Mouse (Mus musculus) lung, embryonic 15.5 days (tissue): Measurements from ENCODE around the gene Negr1. TPM values are rescaled to one million over a fixed set of nuclear protein-coding genes. Genes with fewer than 3 reads are reported as not detected.

ENCODE experiments used
- ATAC-seq: fragments of 200-750 bp; cut with Nextera tagmentation; 2 replicates; pipeline ENCODE4 v1.8.0; 2017; ENCODE audit warnings: moderate number of reproducible peaks, borderline replicate concordance; ENCODE audit not compliant: low FRiP score, low TSS enrichment; ENCODE audit errors: extremely low read depth
- H3K27ac ChIP-seq: fragments of 300-500 bp; sonication (generic); 2 replicates; pipeline ENCODE4 v1.5.1; 2015; ENCODE audit warnings: moderate library complexity, mild to moderate bottlenecking, inconsistent platforms
- H3K27me3 ChIP-seq: fragments of 300-500 bp; sonication (generic); 2 replicates; pipeline ENCODE4 v1.6.1; 2015; ENCODE audit warnings: inconsistent platforms
- H3K36me3 ChIP-seq: fragments of 300-500 bp; sonication (generic); 2 replicates; pipeline ENCODE4 v1.6.1; 2015; ENCODE audit warnings: inconsistent platforms
- H3K4me1 ChIP-seq: fragments of 300-500 bp; sonication (generic); 2 replicates; pipeline ENCODE4 v1.6.1; 2015; ENCODE audit warnings: inconsistent platforms
- H3K4me2 ChIP-seq: fragments of 300-500 bp; sonication (generic); 2 replicates; pipeline ENCODE4 v1.6.1; 2015; ENCODE audit warnings: inconsistent platforms, mild to moderate bottlenecking, moderate library complexity
- H3K4me3 ChIP-seq: fragments of 300-500 bp; sonication (generic); 2 replicates; pipeline ENCODE4 v1.5.1; 2015; ENCODE audit warnings: mild to moderate bottlenecking, inconsistent platforms
- H3K9ac ChIP-seq: fragments of 300-500 bp; sonication (generic); 2 replicates; pipeline ENCODE4 v1.6.1; 2015; ENCODE audit warnings: inconsistent platforms
- H3K9me3 ChIP-seq: fragments of 300-500 bp; sonication (generic); 2 replicates; pipeline ENCODE4 v1.6.1; 2016; ENCODE audit warnings: inconsistent platforms
- WGBS: fragments of 180-500 bp; shearing (Covaris S2); methylation state at CpG from one replicate; pipeline ENCODE4 v1.1.7; 2015; 5-methylcytosine and 5-hydroxymethylcytosine counted together
- polyA plus RNA-seq: library from polyadenylated mRNA; unstranded; fragments of >200 nt; fragmentation: Nextera tagmentation; extraction: Ambion mirVana; gene quantifications from 2 replicates; pipeline ENCODE4 v1.2.1, GENCODE M21; 2015

The Negr1 gene
- polyA plus RNA-seq, 1 experiment from 2014 or later, result 7.5 TPM

GRCm38 (mm10) chr3:156817452-156817851, 255.9 kb downstream of the Negr1 start:
- WGBS, result 34% methylated on average over 6 of the region's 6 CpGs
- Histone ChIP-seq H3K4me2 (no peak overlapping the region), H3K9ac (no peak overlapping the region), H3K4me3 (no peak overlapping the region), H3K27ac (no peak overlapping the region), H3K36me3 (no peaks in the 10 kb centered on the region), H3K27me3 (no peaks in the 10 kb centered on the region), H3K9me3 (no peaks in the 10 kb centered on the region), H3K4me1 (no peaks in the 10 kb centered on the region)
- no peak for ATAC-seq

- Histone ChIP-seq H3K4me3 (no peak overlapping the region), H3K27ac (no peak overlapping the region), H3K27me3 (no peaks in the 10 kb centered on the region), H3K36me3 (no peaks in the 10 kb centered on the region), H3K9me3 (no peaks in the 10 kb centered on the region), H3K4me2 (no peak overlapping the region), H3K4me1 (no peaks in the 10 kb centered on the region), H3K9ac (no peak overlapping the region)
- no peak for ATAC-seq
- 74% methylated on average over 3 of the region's 3 CpGs for WGBS
These were observed 261.4 kb downstream of the Negr1 start for GRCm38 (mm10) chr3:156823039-156823438.

GRCm38 (mm10) chr3:156833920-156834319, 272.3 kb downstream of the Negr1 start:
- H3K4me2 ChIP-seq, result no peak overlapping the region
- H3K4me3 ChIP-seq, result no peak overlapping the region
- no peaks in the 10 kb centered on the region for H3K4me1 ChIP-seq
- no peaks in the 10 kb centered on the region for H3K36me3 ChIP-seq
- H3K27ac ChIP-seq, result no peak overlapping the region
- H3K27me3 ChIP-seq, result no peaks in the 10 kb centered on the region
- H3K9me3 ChIP-seq, result no peaks in the 10 kb centered on the region
- ATAC-seq, result no peak; the same call in 1 of the 2 replicates
- WGBS, result 65% methylated on average over 3 of the region's 3 CpGs
- H3K9ac ChIP-seq, result no peak overlapping the region

- no peak for ATAC-seq
These were observed 277.0 kb downstream of the Negr1 start for GRCm38 (mm10) chr3:156838550-156838949.

GRCm38 (mm10) chr3:156848385-156848784, 286.8 kb downstream of the Negr1 start:
- WGBS, result 56% methylated on average over 2 of the region's 2 CpGs
- Histone ChIP-seq H3K9me3 (no peaks in the 10 kb centered on the region), H3K9ac (no peak overlapping the region), H3K4me1 (no peaks in the 10 kb centered on the region), H3K27ac (no peak overlapping the region), H3K27me3 (no peaks in the 10 kb centered on the region), H3K36me3 (no peaks in the 10 kb centered on the region), H3K4me2 (no peak overlapping the region), H3K4me3 (no peak overlapping the region)
- ATAC-seq, result no peak

More at GRCm38 (mm10) chr3:156838550-156838949, 277.0 kb downstream of the Negr1 start:
- Histone ChIP-seq H3K27ac (no peak overlapping the region), H3K4me1 (no peaks in the 10 kb centered on the region), H3K9ac (no peak overlapping the region), H3K27me3 (no peaks in the 10 kb centered on the region), H3K4me2 (no peak overlapping the region), H3K36me3 (no peaks in the 10 kb centered on the region), H3K4me3 (no peak overlapping the region), H3K9me3 (no peaks in the 10 kb centered on the region)
- 63% methylated on average over 2 of the region's 2 CpGs for WGBS

DNA sequence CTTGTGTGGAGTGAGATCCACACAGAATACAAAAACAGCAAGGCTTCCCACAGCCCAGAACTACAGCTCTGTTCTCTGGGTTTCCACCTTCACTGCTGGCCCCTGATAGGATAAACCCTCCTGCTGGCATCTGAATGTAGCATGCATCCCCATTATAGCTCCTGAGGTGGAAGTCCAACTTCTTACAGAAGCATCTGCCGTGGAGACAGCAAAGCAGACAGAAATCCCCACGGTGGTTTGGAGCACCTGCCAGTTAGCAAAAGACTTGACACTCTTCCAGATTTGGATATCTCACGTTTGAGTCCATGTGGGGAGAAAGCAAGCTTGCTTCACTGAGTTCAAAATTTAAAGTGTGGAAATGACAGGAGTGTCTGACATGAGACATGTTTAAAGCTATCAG, 290.3 kb downstream of the Negr1 start:
- no peak for ATAC-seq
- Histone ChIP-seq H3K27ac (no peak overlapping the region), H3K9ac (no peak overlapping the region), H3K27me3 (no peaks in the 10 kb centered on the region), H3K36me3 (no peaks in the 10 kb centered on the region), H3K4me3 (no peak overlapping the region), H3K9me3 (no peaks in the 10 kb centered on the region), H3K4me2 (no peak overlapping the region), H3K4me1 (no peaks in the 10 kb centered on the region)
- 61% methylated on average over 3 of the region's 3 CpGs for WGBS

- no peaks in the 10 kb centered on the region for H3K9me3 ChIP-seq
- no peak overlapping the region for H3K4me3 ChIP-seq
- H3K27me3 ChIP-seq, result no peaks in the 10 kb centered on the region
- H3K9ac ChIP-seq, result no peak overlapping the region
- peaks cover 8% of the 10 kb centered on the region for H3K4me1 ChIP-seq
- WGBS, result 32% methylated on average over 3 of the region's 3 CpGs
- H3K27ac ChIP-seq, result no peak overlapping the region
- no peaks in the 10 kb centered on the region for H3K36me3 ChIP-seq
- ATAC-seq, result no peak
- H3K4me2 ChIP-seq, result no peak overlapping the region
These were observed 308.8 kb downstream of the Negr1 start for GRCm38 (mm10) chr3:156870239-156870921.

DNA sequence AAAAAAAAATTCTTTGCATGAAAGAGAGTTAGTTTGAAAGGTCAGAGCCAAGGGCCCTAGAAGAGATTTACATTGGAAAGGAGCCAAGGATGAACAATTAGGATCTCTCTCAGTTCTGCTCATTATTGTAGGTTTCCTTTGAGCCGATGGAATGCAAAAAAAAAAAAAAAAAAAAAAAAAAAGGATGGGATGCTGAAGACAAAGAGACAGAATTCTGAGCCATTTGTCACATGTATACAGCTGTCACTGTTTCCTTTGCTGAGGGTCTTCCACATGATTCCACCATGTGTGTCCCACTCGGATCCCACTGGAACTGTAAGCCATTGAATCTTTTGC, 309.3 kb downstream of the Negr1 start:
- Histone ChIP-seq H3K9ac (no peak overlapping the region), H3K9me3 (no peaks in the 10 kb centered on the region), H3K27ac (no peak overlapping the region), H3K4me1 (peaks cover 8% of the 10 kb centered on the region), H3K4me3 (no peak overlapping the region), H3K4me2 (no peak overlapping the region), H3K27me3 (no peaks in the 10 kb centered on the region), H3K36me3 (no peaks in the 10 kb centered on the region)
- ATAC-seq, result no peak
- WGBS, result 19% methylated on average over 2 of the region's 2 CpGs

GRCm38 (mm10) chr3:156871641-156872196, 310.1 kb downstream of the Negr1 start:
- no peaks in the 10 kb centered on the region for H3K27me3 ChIP-seq
- no peak overlapping the region for H3K27ac ChIP-seq
- no peak for ATAC-seq
- 78% methylated on average over 6 of the region's 6 CpGs for WGBS
- H3K36me3 ChIP-seq, result no peaks in the 10 kb centered on the region
- H3K4me2 ChIP-seq, result no peak overlapping the region
- no peak overlapping the region for H3K4me3 ChIP-seq
- no peak overlapping the region for H3K9ac ChIP-seq
- no peaks in the 10 kb centered on the region for H3K9me3 ChIP-seq
- H3K4me1 ChIP-seq, result peaks cover 13% of the 10 kb centered on the region

- Histone ChIP-seq H3K27me3 (no peaks in the 10 kb centered on the region), H3K9ac (no peak overlapping the region), H3K27ac (no peak overlapping the region), H3K9me3 (no peaks in the 10 kb centered on the region), H3K4me2 (no peak overlapping the region), H3K4me1 (0 out of 2 replicates have a peak, but pooled peaks cover 5% of the 10 kb centered on the region), H3K4me3 (no peak overlapping the region), H3K36me3 (no peaks in the 10 kb centered on the region)
- WGBS, result 52% methylated on average over 1 of the region's 1 CpGs
- peak; percentile 49; the same call in 1 of the 2 replicates for ATAC-seq
These were observed 315.0 kb downstream of the Negr1 start for GRCm38 (mm10) chr3:156876551-156876950.

GRCm38 (mm10) chr3:156882129-156882528, 320.5 kb downstream of the Negr1 start:
- ATAC-seq, result no peak
- Histone ChIP-seq H3K9me3 (no peaks in the 10 kb centered on the region), H3K4me1 (no peaks in the 10 kb centered on the region), H3K27me3 (no peaks in the 10 kb centered on the region), H3K4me2 (no peak overlapping the region), H3K27ac (no peak overlapping the region), H3K36me3 (no peaks in the 10 kb centered on the region), H3K9ac (no peak overlapping the region), H3K4me3 (no peak overlapping the region)
- WGBS, result 65% methylated on average over 3 of the region's 3 CpGs

GRCm38 (mm10) chr3:156883873-156884272, 322.3 kb downstream of the Negr1 start:
- Histone ChIP-seq H3K27ac (no peak overlapping the region), H3K4me2 (no peak overlapping the region), H3K4me3 (no peak overlapping the region), H3K36me3 (no peaks in the 10 kb centered on the region), H3K27me3 (no peaks in the 10 kb centered on the region), H3K9me3 (no peaks in the 10 kb centered on the region), H3K9ac (no peak overlapping the region), H3K4me1 (no peaks in the 10 kb centered on the region)
- ATAC-seq, result no peak
- WGBS, result 88% methylated on average over 1 of the region's 1 CpGs
